Mouse (Mus musculus): ENCODE data around the gene Prom2.
A peak's percentile ranks its signal among the peaks of the same experiment; 100 is the strongest.

Prom2 gene

DNA sequence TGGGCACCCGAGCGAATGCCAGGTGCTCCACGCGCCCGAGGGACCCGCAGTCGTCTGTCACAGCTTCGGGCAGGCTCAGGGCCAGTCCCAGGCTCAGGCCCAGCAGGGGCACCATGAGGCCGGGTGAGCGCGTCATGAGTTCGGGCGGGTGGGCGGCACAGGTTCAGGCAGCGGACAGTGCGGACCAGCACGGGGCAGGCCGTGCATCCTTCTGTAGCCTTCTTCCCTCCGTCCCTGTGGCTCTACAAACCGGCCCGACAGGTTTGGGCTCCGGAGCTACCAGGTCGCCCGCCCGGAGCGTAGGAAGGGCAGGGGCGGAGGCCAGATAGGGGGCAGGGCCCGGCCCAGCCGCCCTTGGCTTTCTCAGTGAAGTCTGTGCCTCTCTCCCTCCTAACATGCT, at the start of gene Prom2:
TSS of gene Prom2 (minus strand) at position 283 of the 400 bp plus-strand sequence.
- DNase-seq (ENCODE audit: low read depth, low spot score): no peak

DNA sequence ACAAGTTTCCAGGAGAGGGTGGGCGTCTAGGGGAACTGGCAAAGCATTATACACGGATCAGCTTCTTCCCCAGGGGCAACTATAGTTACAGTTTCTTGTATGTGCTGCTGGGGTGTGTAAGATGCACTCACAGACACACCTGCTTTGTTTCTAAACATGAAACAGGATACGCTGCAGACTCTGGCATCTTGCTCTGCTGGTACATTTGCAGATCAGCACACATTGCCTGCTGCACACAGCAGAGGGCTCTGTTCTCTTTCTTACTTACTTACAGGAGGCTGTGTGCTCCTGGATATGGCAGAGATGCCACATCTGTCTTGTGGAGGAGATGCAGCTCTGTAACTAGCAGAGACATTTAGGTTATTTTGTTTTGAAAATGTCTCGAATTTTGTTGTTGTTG, 49.6 kb upstream of the Prom2 start:
- DNase-seq (ENCODE audit: low read depth, low spot score): no peak

DNA sequence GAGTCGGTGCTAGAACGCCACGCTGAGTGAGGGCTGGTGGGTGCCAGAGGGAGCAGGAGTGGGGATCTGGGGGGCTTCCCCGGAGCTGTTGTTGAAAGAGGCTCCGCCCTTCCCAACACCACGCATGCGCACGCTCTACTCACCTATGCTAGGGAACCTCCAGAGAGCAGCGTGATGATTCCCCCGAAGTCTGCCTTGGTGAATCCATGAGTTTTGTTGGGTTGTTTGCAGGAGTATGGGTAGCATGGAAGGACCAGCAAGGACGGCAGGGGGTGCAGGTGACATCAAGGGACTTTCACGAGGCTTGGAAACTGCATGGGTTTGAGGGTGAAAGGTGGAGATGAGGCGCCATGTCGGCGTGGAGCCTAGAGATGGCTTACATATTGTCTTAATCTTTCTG, 48.9 kb upstream of the Prom2 start:
- DNase-seq (ENCODE audit: low read depth, low spot score): no peak

DNA sequence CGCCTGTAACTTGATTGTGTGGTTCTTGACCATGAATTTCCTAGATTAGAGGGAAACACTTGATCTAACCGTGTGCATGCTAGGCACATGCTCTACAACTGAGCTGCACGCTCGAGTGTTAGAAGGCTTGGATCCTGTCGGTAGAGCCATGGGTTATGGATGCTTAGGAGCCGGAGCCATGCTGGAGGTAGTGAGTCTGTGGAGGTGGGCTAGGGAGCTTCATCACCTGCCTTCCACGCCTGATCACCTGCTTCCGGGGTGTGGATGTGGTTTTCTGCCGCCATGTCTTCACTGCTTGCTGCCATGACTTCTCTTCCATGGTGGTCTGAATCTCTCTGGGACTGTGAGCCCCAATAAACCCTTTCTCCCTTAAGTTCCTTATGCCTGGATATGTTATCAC, 47.6 kb upstream of the Prom2 start:
- DNase-seq (ENCODE audit: low read depth, low spot score): no peak

DNA sequence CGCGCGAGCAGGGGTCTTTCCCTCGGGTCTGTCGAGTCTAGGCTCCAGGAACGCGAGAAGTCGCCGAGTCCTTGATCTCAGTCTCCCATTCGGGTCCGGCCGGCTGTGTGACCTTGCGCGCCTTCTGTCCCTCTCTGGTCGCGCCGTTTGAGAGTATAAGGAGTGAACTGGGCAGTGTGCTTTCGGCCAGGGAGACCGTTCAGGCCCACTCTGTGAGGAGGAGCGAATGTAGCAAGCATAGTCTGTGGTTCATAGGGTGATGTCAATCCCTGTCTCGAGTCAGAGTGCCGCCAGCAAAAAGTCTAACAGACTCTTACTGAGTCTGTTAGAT, 46.2 kb upstream of the Prom2 start:
- DNase-seq (ENCODE audit: low read depth, low spot score): peak; percentile 27

DNA sequence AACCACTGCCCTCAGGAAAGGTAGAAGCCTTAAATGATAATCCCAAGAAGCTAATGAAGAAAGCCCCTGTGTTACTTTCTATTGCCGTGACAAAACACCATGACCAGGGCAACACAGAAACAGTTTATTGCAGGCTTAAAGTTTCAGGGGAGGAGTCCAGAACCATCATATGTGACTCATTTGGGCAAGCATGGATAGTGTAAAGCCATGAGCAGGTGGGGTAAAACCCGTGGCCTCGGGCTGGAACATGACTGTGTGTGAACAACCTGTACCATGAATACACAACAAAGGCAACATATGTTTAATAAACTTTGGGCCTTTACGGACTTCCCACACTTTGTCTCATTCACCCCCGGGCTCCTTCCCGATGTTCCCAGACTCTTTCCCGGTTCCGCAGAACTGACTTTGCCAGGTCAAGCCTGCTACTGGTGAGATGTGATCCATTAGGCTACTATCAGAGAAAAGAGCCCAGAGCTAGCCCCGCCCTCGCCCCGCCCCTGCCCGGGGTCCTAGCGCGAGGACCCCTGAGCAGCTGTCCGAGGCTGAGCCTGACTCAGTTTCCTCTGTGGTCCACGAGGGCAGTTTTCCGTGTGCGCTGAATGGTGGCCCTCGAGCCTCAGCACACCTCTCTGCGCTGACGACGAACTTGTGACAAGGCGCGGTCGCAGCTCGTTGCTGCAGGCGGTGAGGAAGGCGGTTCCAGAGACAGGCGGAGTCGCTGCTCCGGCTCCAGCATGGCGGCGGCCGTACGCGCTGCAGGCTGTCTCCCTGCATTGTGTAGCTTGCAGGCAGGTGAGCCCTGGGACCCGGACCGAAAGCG, 45.6 kb upstream of the Prom2 start, which contains the start of the genes Zfp661 and Mrps5:
TSS of gene Zfp661 (minus strand) at position 401 of the 820 bp plus-strand sequence.
TSS of gene Mrps5 (plus strand) at position 529 of the 820 bp plus-strand sequence.
- peak; percentile 79 for DNase-seq (ENCODE audit: low read depth, low spot score)

DNA sequence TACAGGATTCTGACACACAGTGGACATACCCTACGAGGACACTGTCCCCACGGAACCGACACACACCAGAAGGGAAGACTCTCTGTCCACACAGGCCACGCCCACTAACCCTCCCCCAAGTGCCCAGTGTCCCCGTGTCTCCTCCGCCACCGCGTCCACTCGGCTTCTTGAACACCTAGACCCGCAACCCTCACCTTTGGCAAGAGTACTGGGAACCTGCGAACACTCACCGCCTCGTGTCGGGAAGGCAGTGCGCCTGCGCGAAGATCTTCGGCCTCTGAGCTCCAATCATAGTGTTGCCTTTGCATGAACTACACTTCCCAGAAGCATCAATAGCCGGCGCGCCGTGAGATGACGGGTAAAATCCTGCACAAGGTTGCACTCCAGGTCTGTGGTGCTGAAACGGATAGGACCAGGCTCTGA, 43.2 kb upstream of the Prom2 start:
- DNase-seq (ENCODE audit: low read depth, low spot score): peak; percentile 72

DNA sequence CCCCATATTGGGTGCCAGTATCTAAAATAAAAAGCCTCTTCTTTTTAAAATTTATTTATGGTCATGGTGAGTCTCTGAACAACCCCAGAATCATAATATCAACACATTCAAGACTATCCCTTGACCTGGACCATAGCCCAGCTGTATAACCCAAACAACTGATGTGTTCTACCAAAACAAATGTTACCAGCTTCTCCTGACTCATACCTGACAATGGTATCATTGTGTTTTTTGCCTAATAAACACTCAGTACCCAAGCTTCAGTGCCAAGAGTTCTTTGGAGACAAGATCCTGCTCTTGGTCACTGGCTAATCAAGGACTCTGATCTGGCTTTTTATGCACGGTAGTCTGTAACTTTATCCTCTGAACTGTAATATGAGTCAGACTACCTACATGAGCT, 32.1 kb upstream of the Prom2 start:
- no peak for DNase-seq (ENCODE audit: low read depth, low spot score)

DNA sequence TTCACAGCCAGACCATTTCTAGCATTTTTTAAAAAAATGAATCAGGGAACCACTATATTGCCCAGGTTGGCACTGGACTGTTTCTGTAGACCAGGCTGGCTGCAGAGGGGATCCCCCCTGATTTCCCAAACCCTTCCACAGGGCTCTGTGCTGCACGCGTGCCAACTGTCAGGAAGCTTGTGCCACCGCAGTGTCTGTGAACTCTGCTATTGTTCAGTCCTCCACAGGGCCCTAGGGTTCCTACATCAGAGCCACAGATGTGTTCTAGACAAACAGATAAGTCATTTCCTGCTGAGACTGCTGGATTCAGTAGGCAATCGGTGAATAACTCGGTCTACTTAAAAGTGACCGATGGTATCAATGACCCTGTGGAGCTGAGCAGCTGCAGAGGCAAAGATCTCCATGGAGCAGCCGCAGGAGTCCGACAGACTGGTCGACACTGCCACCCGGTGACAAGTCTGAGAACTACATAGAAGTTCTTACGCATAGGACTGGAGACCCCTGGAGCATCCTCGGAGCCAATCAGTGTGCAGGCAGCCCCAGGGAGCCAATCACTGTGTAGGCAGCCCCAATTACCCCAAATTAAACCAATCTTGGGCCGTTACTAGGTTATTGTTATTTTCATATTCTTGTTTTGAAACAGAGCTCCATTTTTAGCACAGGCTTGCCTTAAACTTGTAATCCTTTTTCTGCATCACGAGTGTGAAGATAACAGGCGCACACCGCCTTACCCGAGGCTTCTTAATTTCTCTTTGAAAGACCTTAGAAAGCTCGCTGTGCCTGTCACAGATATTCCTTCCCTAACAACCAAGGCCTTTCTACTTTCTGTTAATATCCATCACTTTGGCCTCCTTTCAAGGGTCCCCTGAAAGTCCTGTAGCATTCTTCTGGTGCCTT, 18.1 kb upstream of the Prom2 start:
- DNase-seq (ENCODE audit: low read depth, low spot score): no peak

DNA sequence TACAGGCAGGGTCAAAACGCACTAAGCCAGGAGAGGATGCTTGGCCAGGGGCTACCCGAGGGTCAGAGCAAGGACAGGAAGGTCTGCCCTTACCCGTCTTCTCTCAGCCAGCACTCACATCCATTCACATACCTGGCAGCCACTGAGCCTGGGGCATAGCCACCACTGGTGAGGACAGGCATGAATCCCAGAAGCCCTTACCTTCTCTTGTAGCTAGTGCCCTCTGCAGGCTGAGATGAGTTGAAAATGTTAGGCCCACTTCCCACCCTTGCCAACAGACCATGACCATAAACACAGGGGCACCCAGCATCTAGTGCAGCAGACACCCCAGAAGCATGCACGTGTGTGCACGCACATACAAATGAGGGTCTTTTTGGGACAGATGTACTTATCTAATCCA, 9.8 kb upstream of the Prom2 start:
- DNase-seq (ENCODE audit: low read depth, low spot score): no peak

DNA sequence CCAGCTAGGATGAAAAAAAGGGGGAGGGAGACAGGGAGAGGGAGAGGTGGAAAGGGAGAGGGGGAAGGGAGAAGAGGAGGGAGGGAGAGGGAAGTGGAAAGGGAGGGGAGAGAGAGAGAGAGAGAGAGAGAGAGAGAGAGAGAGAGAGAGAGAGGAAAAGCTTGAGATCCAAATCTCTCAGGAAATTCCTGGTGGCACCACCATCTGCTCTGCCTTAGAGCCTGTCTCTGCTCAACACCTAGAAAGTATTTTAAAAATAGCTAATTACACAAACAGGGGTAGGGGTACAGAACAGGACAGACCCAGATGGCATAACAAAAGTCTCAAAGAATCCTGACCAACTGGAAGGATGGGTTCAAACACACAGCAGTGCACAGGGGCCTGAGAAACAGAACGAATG, 9.2 kb upstream of the Prom2 start:
- no peak for DNase-seq (ENCODE audit: low read depth, low spot score)

DNA sequence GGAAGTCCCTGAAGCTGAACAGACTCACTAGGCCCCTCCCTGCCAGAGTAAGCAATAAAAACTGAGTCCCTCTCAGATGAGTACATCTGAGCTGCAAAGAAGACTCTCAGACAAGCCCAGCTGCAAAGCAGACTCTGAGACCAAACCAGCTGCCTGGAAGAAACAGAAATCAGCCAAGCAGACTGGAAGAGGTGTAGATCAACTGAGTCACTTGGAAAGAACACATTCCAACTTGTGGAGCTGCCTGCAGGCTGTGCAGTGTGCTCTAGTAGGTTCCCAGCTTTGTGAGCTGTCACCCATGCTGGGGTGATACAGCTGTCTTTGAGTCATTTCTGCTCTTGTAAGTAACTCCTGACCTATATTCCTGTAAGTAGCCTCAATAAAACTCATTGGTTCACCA, 8.4 kb upstream of the Prom2 start:
- no peak for DNase-seq (ENCODE audit: low read depth, low spot score)

DNA sequence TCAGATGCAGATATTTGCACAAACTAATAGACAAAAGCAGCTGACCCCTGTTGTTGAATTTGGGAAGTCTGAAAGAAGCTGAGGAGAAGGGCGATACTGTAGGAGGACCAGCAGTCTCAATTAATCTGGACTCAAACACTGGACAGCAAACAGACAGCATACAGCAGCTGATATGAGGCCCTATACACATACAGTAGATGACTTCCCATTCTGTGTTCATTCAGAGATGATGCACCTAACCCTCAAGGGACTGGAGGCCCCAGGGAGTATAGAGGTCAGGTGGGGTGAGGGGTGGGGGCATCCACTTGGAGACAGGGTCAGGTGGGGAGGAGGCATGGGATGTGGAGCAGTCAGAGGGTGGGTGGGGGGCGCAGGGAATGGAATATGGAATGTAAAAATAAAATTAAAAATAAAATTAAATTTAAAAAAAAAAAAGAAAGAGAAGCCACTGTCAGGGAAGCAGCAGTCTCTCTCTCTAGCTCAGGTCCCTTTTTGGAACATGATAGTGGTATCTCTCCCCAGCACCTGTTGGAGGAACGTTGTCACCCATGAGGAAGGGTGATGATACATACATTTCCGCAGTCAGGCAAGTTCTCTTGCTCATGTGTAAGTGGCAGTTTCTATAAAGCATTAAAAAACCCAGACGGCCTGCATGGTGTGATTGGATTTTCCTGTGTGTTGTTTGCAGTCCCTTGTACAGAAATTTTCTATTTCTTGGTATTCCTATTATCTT, 7.2 kb upstream of the Prom2 start:
- DNase-seq (ENCODE audit: low read depth, low spot score): peak; percentile 17

DNA sequence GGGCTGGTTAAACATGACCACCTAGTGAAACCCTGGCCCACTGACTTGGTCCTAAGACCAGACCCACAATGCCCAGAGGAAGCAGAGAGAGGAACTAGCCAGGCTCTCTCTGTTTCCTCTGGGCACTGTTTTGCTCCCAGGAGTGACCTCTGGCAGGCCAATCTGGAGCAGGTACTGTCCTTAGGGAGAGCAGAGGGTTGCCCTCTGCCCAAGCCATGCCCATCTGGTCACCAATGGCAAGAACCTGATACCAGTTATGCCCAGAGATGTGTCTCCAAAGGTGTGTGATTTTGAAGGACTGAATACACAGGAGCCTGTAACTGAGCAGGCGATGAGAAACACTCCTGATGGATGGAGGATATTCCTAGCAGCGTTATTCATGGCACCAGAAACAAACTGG, 430 bp upstream of the Prom2 start:
- DNase-seq (ENCODE audit: low read depth, low spot score): no peak

DNA sequence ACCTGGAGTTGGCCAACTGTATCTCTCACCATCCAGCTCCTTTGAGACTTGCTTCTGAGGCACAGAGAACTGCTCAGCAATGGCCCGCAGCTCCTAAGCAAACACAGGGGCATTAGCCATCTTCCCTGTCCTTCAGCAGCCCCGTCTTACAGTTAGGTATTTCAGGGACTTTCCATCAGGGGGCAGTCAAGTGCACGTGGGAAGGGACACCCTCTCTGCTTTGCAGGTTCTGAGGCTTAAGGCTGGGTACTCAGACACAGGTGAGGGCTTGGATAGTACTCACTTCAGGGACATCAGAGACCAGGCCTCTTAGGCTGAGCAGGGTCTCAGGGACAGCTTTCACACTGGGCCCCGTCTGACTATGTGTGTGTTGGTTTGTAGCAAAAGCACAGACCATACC, 1.8 kb downstream of the Prom2 start:
- DNase-seq (ENCODE audit: low read depth, low spot score): no peak

DNA sequence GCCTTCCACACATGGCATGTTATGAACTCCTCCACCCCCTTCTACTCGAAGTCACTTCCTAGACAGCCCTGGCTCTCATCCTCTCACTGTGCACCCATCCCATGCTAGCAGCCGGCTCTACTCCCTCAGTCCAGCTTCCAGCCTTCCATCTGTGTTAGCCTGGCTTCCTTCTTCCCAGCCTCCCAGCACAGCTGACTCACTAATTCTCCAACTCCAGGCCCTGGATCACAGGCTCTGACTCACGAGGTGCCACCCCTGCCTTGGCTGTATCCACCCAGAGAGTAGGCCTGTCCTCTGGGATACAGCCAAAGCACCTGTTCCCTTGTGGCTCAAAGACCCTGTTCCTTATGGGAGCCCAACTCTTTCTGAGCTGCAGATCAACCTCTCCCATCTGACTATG, 3.7 kb downstream of the Prom2 start:
- no peak for DNase-seq (ENCODE audit: low read depth, low spot score)

DNA sequence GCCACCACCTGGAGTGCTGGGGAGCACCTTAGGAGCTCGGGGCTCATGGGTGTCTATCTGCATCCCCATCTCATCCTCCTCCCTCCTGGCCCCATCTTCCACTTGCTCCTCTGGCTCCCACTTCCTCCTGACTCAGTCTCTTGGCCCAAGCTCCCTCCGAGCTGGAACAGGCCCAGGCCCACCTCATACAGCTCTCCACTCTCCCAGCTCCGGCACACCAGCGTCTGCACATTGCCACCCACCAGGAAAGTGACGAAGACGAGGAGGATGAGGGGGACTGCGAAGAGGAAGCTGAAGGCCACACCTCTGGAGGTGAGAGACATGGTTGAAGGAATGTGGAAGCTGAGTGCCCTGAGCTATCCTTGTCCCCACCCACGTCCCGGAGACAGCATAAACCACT, 5.9 kb downstream of the Prom2 start:
- no peak for DNase-seq (ENCODE audit: low read depth, low spot score)

DNA sequence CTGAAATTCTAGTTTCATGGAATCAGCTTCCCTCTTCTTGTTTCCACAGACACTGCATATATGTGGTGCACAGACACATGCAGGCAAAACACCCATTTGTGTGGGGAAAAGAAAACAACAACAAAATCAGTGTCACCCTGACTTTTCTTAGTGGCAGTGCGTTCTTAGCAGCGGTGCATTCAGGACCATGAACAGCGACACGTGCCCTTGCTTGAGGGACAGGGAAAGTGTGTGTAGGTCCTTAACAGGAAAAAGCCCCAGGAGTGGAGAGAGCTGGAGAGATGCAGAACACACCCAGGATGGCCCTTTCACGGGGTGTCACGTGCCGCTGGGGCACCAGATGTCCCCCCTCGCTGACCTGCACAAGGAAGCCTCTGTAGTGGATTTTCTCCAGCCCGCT, 8.9 kb downstream of the Prom2 start:
- no peak for DNase-seq (ENCODE audit: low read depth, low spot score)

DNA sequence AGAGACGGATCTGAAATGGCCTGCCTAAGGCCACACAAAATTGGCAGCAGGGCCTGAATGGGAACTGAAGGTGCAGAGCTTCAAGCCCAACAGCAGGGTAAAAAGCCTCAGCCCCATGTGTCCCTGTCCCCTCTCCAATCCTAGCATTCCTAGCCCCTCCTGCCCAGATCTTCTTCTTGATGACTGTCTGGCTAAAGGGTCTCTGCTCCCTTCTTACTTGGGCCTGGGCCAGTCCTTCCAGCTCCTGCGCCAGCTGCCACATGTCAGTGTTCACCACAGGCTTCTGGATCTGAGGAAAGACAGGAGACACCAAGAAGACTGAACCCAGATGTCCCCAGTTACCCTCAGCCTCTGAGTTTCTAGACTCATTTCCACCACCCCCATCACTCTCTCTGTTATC, 9.7 kb downstream of the Prom2 start:
- no peak for DNase-seq (ENCODE audit: low read depth, low spot score)

DNA sequence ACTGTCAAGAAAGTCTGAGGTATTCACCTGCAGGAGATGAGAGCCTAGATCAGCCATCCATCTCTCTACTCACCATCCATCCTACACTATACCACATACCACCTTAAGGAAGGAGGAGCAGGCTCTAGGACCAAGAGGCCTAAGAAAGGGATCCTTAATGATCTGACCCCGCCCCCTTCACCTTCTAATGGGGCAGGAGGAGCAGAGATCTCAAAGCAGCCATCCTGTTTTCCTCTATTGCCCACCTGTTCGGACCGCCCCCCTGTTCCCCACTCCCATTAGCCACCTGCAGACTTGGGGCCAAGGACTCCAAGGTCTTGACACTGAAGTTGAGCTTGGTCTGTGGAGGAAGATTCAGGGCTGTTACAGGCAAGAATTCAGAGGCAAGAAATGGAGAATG, 10.8 kb downstream of the Prom2 start:
- DNase-seq (ENCODE audit: low read depth, low spot score): no peak

DNA sequence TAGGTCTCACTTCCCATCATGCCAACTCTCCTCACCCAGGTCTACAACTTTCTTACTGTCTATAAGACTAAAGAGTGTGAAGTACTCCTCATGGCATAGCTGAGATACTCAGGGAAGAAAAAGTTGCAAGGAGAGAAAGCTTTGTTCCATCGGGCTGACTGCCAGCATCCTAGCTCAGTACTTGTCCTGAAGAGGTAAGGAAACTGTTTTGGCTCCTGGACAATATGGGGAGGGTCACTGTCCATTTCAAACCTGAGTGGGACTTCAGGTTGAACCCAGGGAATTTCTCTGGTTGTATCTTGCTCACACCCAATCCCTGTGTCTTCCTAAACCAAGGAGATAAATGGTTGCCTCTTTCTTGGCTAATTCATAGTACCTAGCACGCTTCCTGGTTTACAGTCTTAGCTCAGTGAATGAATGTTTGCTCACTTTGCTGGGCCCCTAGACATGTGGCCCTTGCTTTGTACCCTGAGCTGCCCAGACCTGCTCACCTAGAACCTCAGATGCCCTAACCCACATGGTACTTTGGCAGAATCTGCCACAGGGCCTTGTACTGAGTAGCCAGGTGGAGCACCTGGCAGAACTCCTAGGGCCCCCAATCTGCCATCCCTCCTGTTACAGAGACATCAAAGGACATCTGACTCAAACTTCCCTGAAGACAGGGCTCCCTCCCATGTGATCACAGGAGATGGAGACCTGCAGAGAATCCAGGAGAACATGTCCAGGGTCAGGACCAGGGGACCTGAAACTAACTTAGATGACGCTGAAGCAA, 16.1 kb downstream of the Prom2 start:
- no peak for DNase-seq (ENCODE audit: low read depth, low spot score)
